34 mouse cellular contexts compared by ENCODE assay signal in genomic region chr3:150752787-150753186, GRCm38 (mm10).
"Had no signal": no experiment of that assay in that cellular context is flagged by ENCODE, and none has a peak within 500 bp of the region (broad histone marks: within the 10 kb centered on the region; RNA-seq: fewer than 3 reads in every experiment).

No protein-coding gene starts in this region.

- H3K9me3 ChIP-seq: heart, embryonic 12.5 days; heart, embryonic 13.5 days; heart, embryonic 15.5 days; hindbrain, embryonic 10.5 days; hindbrain, embryonic 12.5 days; hindbrain, embryonic 13.5 days; hindbrain, embryonic 15.5 days; intestine, embryonic 15.5 days; kidney, embryonic 15.5 days had no signal

- H3K9ac ChIP-seq: heart, embryonic 12.5 days; heart, embryonic 13.5 days; heart, embryonic 15.5 days; hindbrain, embryonic 12.5 days; hindbrain, embryonic 13.5 days; hindbrain, embryonic 14.5 days; hindbrain, embryonic 15.5 days; intestine, embryonic 15.5 days; kidney, embryonic 15.5 days had no signal

- H3K4me3 ChIP-seq: heart, embryonic 12.5 days; heart, embryonic 13.5 days; heart, embryonic 15.5 days; hindbrain, embryonic 10.5 days; hindbrain, embryonic 12.5 days; hindbrain, embryonic 13.5 days; hindbrain, embryonic 15.5 days; intestine, embryonic 15.5 days; kidney, embryonic 15.5 days; layer of hippocampus, adult 2 months; left cerebral cortex, adult 2 months had no signal

- H3K27ac ChIP-seq: heart, embryonic 13.5 days; heart, embryonic 15.5 days; hindbrain, embryonic 10.5 days; hindbrain, embryonic 12.5 days; hindbrain, embryonic 13.5 days; hindbrain, embryonic 14.5 days; hindbrain, embryonic 15.5 days; hindbrain, postnatal 0 days; intestine, embryonic 15.5 days; kidney, embryonic 15.5 days; kidney, postnatal 0 days; layer of hippocampus, adult 2 months; left cerebral cortex, adult 2 months had no signal

- DNase-seq: heart, postnatal 10 days; heart, postnatal 14 days; heart, postnatal 36 days; heart, postnatal 4 days; kidney, adult 11 months; kidney, adult 18-20 months; kidney, adult 2 months; kidney, adult 8-10 months; kidney, adult 9 months; kidney, postnatal 10 days; kidney, postnatal 14 days; kidney, postnatal 25 days; kidney, postnatal 36 days; kidney, postnatal 4 days; layer of hippocampus, adult 9-11 months; layer of hippocampus, postnatal 36 days had no signal

- ATAC-seq: hindbrain, embryonic 16.5 days; hindbrain, postnatal 0 days; intestine, embryonic 15.5 days; intestine, embryonic 16.5 days; intestine, postnatal 0 days had no signal

- H3K4me2 ChIP-seq: heart, embryonic 11.5 days; heart, embryonic 12.5 days; heart, embryonic 13.5 days; heart, embryonic 15.5 days; hindbrain, embryonic 12.5 days; hindbrain, embryonic 13.5 days; hindbrain, embryonic 14.5 days; hindbrain, embryonic 15.5 days; intestine, embryonic 15.5 days; kidney, embryonic 15.5 days had no signal

- H3K4me1 ChIP-seq: heart, embryonic 12.5 days; heart, embryonic 13.5 days; heart, embryonic 15.5 days; hindbrain, embryonic 10.5 days; hindbrain, embryonic 12.5 days; hindbrain, embryonic 13.5 days; hindbrain, embryonic 15.5 days; intestine, embryonic 15.5 days; kidney, embryonic 15.5 days had no signal

- H3K36me3 ChIP-seq: heart, embryonic 12.5 days; heart, embryonic 13.5 days; heart, embryonic 15.5 days; hindbrain, embryonic 10.5 days; hindbrain, embryonic 12.5 days; hindbrain, embryonic 13.5 days; hindbrain, embryonic 15.5 days; intestine, embryonic 15.5 days; kidney, embryonic 15.5 days had no signal

- H3K27me3 ChIP-seq: heart, embryonic 12.5 days; heart, embryonic 13.5 days; heart, embryonic 15.5 days; hindbrain, embryonic 12.5 days; hindbrain, embryonic 13.5 days; hindbrain, embryonic 15.5 days; intestine, embryonic 15.5 days; kidney, embryonic 15.5 days had no signal
